Mouse (Mus musculus): ENCODE results near the gene Cck. TPM values are rescaled to one million over a fixed set of nuclear protein-coding genes. Genes with fewer than 3 reads are reported as not detected.
"Not testable (repeated sequence)": the region's sequence is repeated elsewhere in the genome, so short reads cannot be mapped to it uniquely, and the experiment has no call there.

Gene Cck
- polyA plus RNA-seq, 1 experiment from 2014 or later, result 11.0 TPM

DNA sequence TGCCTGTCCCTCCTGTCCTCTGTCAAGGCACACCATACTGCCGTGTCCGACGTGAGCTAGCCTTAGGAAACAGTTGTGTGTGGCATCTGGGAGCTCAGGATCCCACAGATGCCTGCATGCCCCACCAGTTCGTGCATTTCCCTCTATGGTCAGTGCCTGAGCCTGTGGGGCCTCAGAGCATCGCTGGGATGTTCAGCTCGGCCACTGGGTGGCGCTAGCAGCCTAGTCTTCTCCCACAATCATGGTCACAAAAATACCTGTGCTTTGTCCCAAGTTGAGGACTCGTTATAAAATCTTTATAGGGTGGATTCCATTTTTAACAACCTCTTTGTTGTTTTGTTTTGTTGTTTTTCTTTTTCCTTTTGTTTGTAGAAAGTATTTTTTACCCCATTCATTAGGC lies 37.0 kb downstream of the Cck start:
- ATAC-seq, result no peak
- no peak overlapping the region for H3K27ac ChIP-seq
- peaks cover 92% of the 10 kb centered on the region for H3K36me3 ChIP-seq (ENCODE audit: poor library complexity, severe bottlenecking)
- no peaks in the 10 kb centered on the region for H3K9me3 ChIP-seq (replicated peaks)
- 26% methylated on average over 8 of the region's 8 CpGs for WGBS
- no peak overlapping the region for H3K9ac ChIP-seq
- no peaks in the 10 kb centered on the region for H3K27me3 ChIP-seq
- no peak overlapping the region for H3K4me2 ChIP-seq
- no peak overlapping the region for H3K4me3 ChIP-seq
- no peaks in the 10 kb centered on the region for H3K4me1 ChIP-seq

DNA sequence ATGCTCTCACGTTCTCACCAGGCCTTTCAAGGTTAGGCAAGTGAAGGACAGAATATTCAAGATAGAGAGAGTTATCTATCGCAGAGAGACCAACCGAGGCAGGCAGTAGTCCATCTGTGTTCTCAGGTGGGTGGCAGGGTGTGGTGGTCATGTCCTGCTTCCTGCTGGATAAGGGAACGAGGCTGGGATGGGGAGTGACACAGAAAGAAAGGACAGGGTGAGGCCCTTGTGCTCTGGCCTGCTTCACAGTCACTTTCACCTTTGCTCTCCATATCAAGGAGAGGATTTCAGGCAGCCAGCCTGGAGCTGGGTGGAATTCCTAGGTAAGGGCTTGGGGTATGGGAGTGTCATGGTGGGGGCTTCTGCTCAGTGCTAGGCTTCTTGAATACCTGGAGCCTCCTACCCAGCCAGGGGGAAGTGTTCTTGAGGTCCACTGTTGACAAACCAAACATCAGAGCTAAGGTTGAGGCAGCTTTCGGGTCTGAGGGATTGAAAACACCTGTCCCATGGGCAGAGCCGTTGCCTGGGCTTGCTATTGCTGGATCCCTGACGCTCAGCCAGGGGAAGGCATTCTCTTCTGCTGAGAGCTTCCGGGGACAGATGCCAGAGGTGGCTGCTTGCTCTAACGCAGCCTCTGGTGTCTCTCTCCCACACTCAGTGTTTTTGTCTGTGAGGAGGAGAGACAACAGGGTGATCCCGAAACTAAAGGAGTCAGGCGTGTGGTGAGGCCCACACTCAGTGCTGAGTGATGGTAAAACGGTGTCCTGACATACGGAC lies 38.6 kb downstream of the Cck start:
- Histone ChIP-seq H3K36me3 (ENCODE audit: poor library complexity, severe bottlenecking) (peaks cover 92% of the 10 kb centered on the region), H3K27me3 (no peaks in the 10 kb centered on the region), H3K4me2 (no peak overlapping the region), H3K27ac (no peak overlapping the region), H3K9ac (no peak overlapping the region), H3K9me3 (replicated peaks) (no peaks in the 10 kb centered on the region), H3K4me3 (no peak overlapping the region), H3K4me1 (no peaks in the 10 kb centered on the region)
- WGBS, result 94% methylated on average over 13 of the region's 13 CpGs
- ATAC-seq, result no peak

DNA sequence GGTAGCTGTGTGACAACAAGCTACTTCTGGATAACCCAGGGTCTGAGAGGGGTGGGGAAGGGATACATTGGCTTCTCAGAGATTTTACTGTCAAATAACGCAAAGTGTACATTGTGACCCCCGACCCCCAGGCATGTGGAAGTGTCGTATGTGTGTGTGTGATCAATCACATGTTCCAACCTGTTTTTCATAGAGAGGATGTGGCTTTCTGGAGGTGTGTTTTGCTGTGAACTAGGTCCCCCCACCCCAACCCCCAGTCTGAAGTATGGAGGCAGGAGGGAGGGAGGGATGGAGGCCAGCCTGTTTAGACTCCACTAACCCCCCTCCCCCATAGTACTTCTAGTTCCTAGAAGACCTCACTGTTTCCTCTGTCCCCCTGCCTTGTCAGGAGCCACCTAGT lies 40.6 kb downstream of the Cck start:
- 91% methylated on average over 3 of the region's 3 CpGs for WGBS
- no peak for ATAC-seq
- no peaks in the 10 kb centered on the region for H3K4me1 ChIP-seq
- H3K9me3 ChIP-seq (replicated peaks), result no peaks in the 10 kb centered on the region
- no peak overlapping the region for H3K27ac ChIP-seq
- H3K9ac ChIP-seq, result no peak overlapping the region
- no peak overlapping the region for H3K4me3 ChIP-seq
- no peaks in the 10 kb centered on the region for H3K27me3 ChIP-seq
- H3K4me2 ChIP-seq, result no peak overlapping the region
- H3K36me3 ChIP-seq (ENCODE audit: poor library complexity, severe bottlenecking), result peaks cover 92% of the 10 kb centered on the region

- H3K4me2 ChIP-seq; H3K4me3 ChIP-seq; H3K9ac ChIP-seq; H3K9me3 ChIP-seq (replicated peaks); ATAC-seq; H3K4me1 ChIP-seq; H3K27me3 ChIP-seq: not testable (repeated sequence)
- Histone ChIP-seq H3K27ac (peak overlapping the region; percentile 19; the same call in 1 of the 2 replicates), H3K36me3 (ENCODE audit: poor library complexity, severe bottlenecking) (peaks cover 98% of the 10 kb centered on the region)
- 42% methylated on average over 9 of the region's 9 CpGs for WGBS
These were observed 43.1 kb downstream of the Cck start for GRCm38 (mm10) chr9:121452342-121452942.

- WGBS, result 85% methylated on average over 13 of the region's 13 CpGs
- H3K9me3 ChIP-seq (replicated peaks), result no peaks in the 10 kb centered on the region
- no peaks in the 10 kb centered on the region for H3K4me1 ChIP-seq
- no peak overlapping the region for H3K4me2 ChIP-seq
- peaks cover 95% of the 10 kb centered on the region for H3K36me3 ChIP-seq (ENCODE audit: poor library complexity, severe bottlenecking)
- H3K4me3 ChIP-seq, result no peak overlapping the region
- H3K27me3 ChIP-seq, result no peaks in the 10 kb centered on the region
- H3K9ac ChIP-seq, result no peak overlapping the region
- H3K27ac ChIP-seq, result peak overlapping the region; percentile 6; the same call in 1 of the 2 replicates
- ATAC-seq, result peak; percentile 28; the same call in 1 of the 2 replicates
These were observed 49.1 kb downstream of the Cck start for GRCm38 (mm10) chr9:121446431-121446831.

- ATAC-seq, result no peak
- H3K27me3 ChIP-seq, result no peaks in the 10 kb centered on the region
- H3K4me1 ChIP-seq, result no peaks in the 10 kb centered on the region
- H3K9ac ChIP-seq, result no peak overlapping the region
- no peak overlapping the region for H3K4me2 ChIP-seq
- H3K9me3 ChIP-seq (replicated peaks), result no peaks in the 10 kb centered on the region
- H3K4me3 ChIP-seq, result no peak overlapping the region
- peak overlapping the region; percentile 60 for H3K27ac ChIP-seq
- 94% methylated on average over 2 of the region's 2 CpGs for WGBS
- peaks cover 85% of the 10 kb centered on the region for H3K36me3 ChIP-seq (ENCODE audit: poor library complexity, severe bottlenecking)
These were observed 50.1 kb downstream of the Cck start for GRCm38 (mm10) chr9:121445364-121445763.

- WGBS, result 77% methylated on average over 3 of the region's 3 CpGs
- Histone ChIP-seq H3K9me3 (replicated peaks) (no peaks in the 10 kb centered on the region), H3K27ac (peak overlapping the region; percentile 53), H3K4me1 (no peaks in the 10 kb centered on the region), H3K4me3 (no peak overlapping the region), H3K4me2 (no peak overlapping the region), H3K9ac (no peak overlapping the region), H3K27me3 (no peaks in the 10 kb centered on the region), H3K36me3 (ENCODE audit: poor library complexity, severe bottlenecking) (peaks cover 76% of the 10 kb centered on the region)
- ATAC-seq, result no peak
These were observed 51.2 kb downstream of the Cck start for GRCm38 (mm10) chr9:121444367-121444707.

DNA sequence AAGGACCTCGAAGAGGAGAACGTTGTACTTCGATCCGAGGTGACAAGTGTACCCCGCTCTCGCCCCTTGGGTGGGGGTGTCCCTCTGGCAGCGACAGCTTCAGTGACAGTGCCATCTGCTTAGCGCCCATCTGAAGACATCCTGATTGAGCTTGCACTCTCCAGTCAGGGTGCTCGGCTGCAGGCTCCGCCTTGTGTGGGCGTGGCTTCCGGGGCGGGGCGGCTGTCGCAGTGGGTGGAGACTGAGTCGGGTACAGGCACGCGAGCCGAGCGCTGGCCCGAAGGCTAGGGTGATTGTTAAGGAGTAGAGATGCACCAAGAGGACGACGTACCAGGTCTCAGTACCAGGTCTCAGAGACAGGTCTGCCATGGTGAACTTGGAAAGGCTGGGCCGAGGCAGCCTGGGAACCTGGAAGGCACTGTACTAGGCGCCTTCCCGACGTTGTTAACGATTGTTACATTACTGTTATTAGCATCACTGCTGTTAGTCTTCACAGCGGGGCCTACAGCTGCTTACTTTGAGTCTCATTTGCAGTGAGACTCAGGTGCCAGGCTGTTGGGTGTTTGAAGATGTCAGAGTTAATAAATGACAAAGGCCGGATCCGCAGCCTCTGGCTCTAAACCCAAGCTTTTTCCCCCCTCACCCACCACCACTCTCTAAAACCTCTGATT lies 51.7 kb downstream of the Cck start:
- Histone ChIP-seq H3K27ac (peak overlapping the region; percentile 53), H3K36me3 (ENCODE audit: poor library complexity, severe bottlenecking) (peaks cover 71% of the 10 kb centered on the region), H3K9me3 (replicated peaks) (no peaks in the 10 kb centered on the region), H3K27me3 (no peaks in the 10 kb centered on the region), H3K9ac (no peak overlapping the region), H3K4me1 (no peaks in the 10 kb centered on the region), H3K4me3 (no peak overlapping the region), H3K4me2 (no peak overlapping the region)
- WGBS, result 66% methylated on average over 31 of the region's 31 CpGs
- peak; percentile 39 for ATAC-seq

- no peak overlapping the region for H3K27ac ChIP-seq
- H3K4me2 ChIP-seq, result no peak overlapping the region
- WGBS, result 93% methylated on average over 1 of the region's 1 CpGs
- no peaks in the 10 kb centered on the region for H3K27me3 ChIP-seq
- ATAC-seq, result no peak
- H3K36me3 ChIP-seq (ENCODE audit: poor library complexity, severe bottlenecking), result peaks cover 54% of the 10 kb centered on the region
- H3K9ac ChIP-seq, result no peak overlapping the region
- H3K4me1 ChIP-seq, result no peaks in the 10 kb centered on the region
- H3K4me3 ChIP-seq, result no peak overlapping the region
- H3K9me3 ChIP-seq (replicated peaks), result no peaks in the 10 kb centered on the region
These were observed 53.3 kb downstream of the Cck start for GRCm38 (mm10) chr9:121442145-121442544.

Other genes starting within 250 kb of the Cck start
- gene Ulk4, start 218.5 kb downstream of the Cck start, polyA plus RNA-seq (2015; fragmentation: Nextera tagmentation; extraction: Ambion mirVana), result 164 and 177 TPM in 2 replicates
- gene Trak1, start 198.2 kb downstream of the Cck start, polyA plus RNA-seq (2015; fragmentation: Nextera tagmentation; extraction: Ambion mirVana), result 49.7 and 49.9 TPM in 2 replicates
- not detected in 2 replicates for gene Lyzl4, start 146.4 kb upstream of the Cck start, polyA plus RNA-seq (2015; fragmentation: Nextera tagmentation; extraction: Ambion mirVana)
- gene Vipr1, start 147.0 kb upstream of the Cck start, polyA plus RNA-seq (2015; fragmentation: Nextera tagmentation; extraction: Ambion mirVana), result 0.37 and 0.59 TPM in 2 replicates
- gene Sec22c, start 209.8 kb upstream of the Cck start, polyA plus RNA-seq (2015; fragmentation: Nextera tagmentation; extraction: Ambion mirVana), result 29.9 and 35.1 TPM in 2 replicates
- 130 and 159 TPM in 2 replicates for gene Ss18l2, start 214.6 kb upstream of the Cck start, polyA plus RNA-seq (2015; fragmentation: Nextera tagmentation; extraction: Ambion mirVana)
- 69.5 and 70.9 TPM in 2 replicates for gene Nktr, start 223.5 kb upstream of the Cck start, polyA plus RNA-seq (2015; fragmentation: Nextera tagmentation; extraction: Ambion mirVana)